ENCODE assay signal across 13 mouse cellular contexts in the genomic region with DNA sequence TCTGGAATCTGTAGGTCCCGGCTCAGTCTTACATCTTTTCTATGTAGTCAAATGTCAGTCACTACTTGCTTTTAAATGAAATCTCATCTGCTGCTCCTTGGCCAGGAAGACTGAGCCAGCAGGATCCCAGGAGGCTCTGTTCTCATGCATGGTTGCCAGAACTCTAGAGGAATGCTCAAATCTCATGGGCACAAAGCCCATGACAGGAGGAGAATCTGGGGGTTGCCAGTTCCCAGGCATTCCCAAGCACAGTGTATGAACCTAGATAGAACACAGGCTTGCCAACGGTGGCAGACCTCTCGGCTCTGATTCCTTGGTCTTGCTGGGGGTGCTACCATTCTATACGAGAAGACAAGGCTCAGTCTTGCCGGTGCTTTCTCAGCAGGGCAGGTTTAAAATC. TPM values are rescaled to one million over a fixed set of nuclear protein-coding genes. Genes with fewer than 3 reads are reported as not detected.
DNase-seq lines count a peak whose midpoint lies in the region; ATAC-seq and TF ChIP-seq lines count a peak whose summit lies in the region.
"Had no signal": no experiment of that assay in that cellular context is flagged by ENCODE, and none has a peak within 500 bp of the region (broad histone marks: within the 10 kb centered on the region; RNA-seq: fewer than 3 reads in every experiment).

No protein-coding gene starts in this region.

- H3K36me3 ChIP-seq in heart, embryonic 11.5 days (ENCODE audit: control insufficient read depth, insufficient read depth, low read length): no peaks in the 10 kb centered on the region
- no peaks in the 10 kb centered on the region for H3K36me3 ChIP-seq in midbrain, embryonic 14.5 days (ENCODE audit: control insufficient read depth, insufficient read depth, low read length)
- H3K36me3 ChIP-seq in kidney, embryonic 14.5 days (ENCODE audit: control insufficient read depth, insufficient read depth, low read length): no peaks in the 10 kb centered on the region
- H3K36me3 ChIP-seq: heart, embryonic 13.5 days; midbrain, embryonic 12.5 days had no signal

- 82% methylated on average over 5 of the region's 5 CpGs for WGBS in heart, embryonic 11.5 days (ENCODE audit: insufficient replicate concordance)
- 2% methylated on average over 5 of the region's 5 CpGs for WGBS in cerebellum, adult 2 months
- 91% methylated on average over 5 of the region's 5 CpGs for WGBS in midbrain, embryonic 14.5 days
- 88% methylated on average over 5 of the region's 5 CpGs for WGBS in kidney, embryonic 14.5 days

- intact Hi-C loops in heart, postnatal 36 days (cut with DNase I): no loop called here

- H3K27ac ChIP-seq in heart, embryonic 11.5 days (ENCODE audit: low read depth, low read length): no peak overlapping the region
- H3K27ac ChIP-seq in cerebellum, adult 2 months (ENCODE audit: insufficient read depth, low read length): no peak overlapping the region
- H3K27ac ChIP-seq in midbrain, embryonic 14.5 days (replicated peaks; ENCODE audit: low read depth, low read length): no peak overlapping the region
- no peak overlapping the region for H3K27ac ChIP-seq in kidney, embryonic 14.5 days (ENCODE audit: low read depth, low read length)
- H3K27ac ChIP-seq: heart, embryonic 13.5 days; midbrain, embryonic 12.5 days had no signal

- H3K9ac ChIP-seq in heart, embryonic 11.5 days (ENCODE audit: low read depth, low read length): no peak overlapping the region
- H3K9ac ChIP-seq in midbrain, embryonic 14.5 days (replicated peaks; ENCODE audit: low read length): no peak overlapping the region
- H3K9ac ChIP-seq in kidney, embryonic 14.5 days (ENCODE audit: low read depth, low read length): no peak overlapping the region
- H3K9ac ChIP-seq: heart, embryonic 13.5 days; midbrain, embryonic 12.5 days had no signal

- H3K4me1 ChIP-seq in heart, embryonic 11.5 days (ENCODE audit: control insufficient read depth, insufficient read depth, low read length): no peaks in the 10 kb centered on the region
- peaks cover 6% of the 10 kb centered on the region; the same call in 1 of the 2 replicates for H3K4me1 ChIP-seq in cerebellum, adult 2 months (ENCODE audit: control insufficient read depth, insufficient read depth, low read length)
- H3K4me1 ChIP-seq in midbrain, embryonic 14.5 days (ENCODE audit: control insufficient read depth, insufficient read depth, low read length): no peaks in the 10 kb centered on the region
- H3K4me1 ChIP-seq in kidney, embryonic 14.5 days (ENCODE audit: control insufficient read depth, insufficient read depth, low read length): no peaks in the 10 kb centered on the region
- H3K4me1 ChIP-seq: heart, embryonic 13.5 days; midbrain, embryonic 12.5 days had no signal

- no peak for TF ChIP-seq POLR2A in cerebellum, adult 2 months (IDR thresholded peaks at IDR 0.05; ENCODE audit: borderline replicate concordance, insufficient read depth, low read length)

- H3K27me3 ChIP-seq in heart, embryonic 11.5 days (ENCODE audit: control insufficient read depth, insufficient read depth, low read length): no peaks in the 10 kb centered on the region
- H3K27me3 ChIP-seq in cerebellum, adult 2 months (ENCODE audit: control insufficient read depth, insufficient read depth, low read length): no peaks in the 10 kb centered on the region; the same call in 1 of the 2 replicates
- no peaks in the 10 kb centered on the region for H3K27me3 ChIP-seq in midbrain, embryonic 14.5 days (ENCODE audit: control insufficient read depth, insufficient read depth, low read length)
- H3K27me3 ChIP-seq in kidney, embryonic 14.5 days (ENCODE audit: control insufficient read depth, insufficient read depth, low read length): no peaks in the 10 kb centered on the region
- H3K27me3 ChIP-seq: heart, embryonic 13.5 days; midbrain, embryonic 12.5 days had no signal

- H3K4me2 ChIP-seq in heart, embryonic 11.5 days: no peak overlapping the region
- no peak overlapping the region for H3K4me2 ChIP-seq in midbrain, embryonic 14.5 days (ENCODE audit: low read length)
- H3K4me2 ChIP-seq in kidney, embryonic 14.5 days (replicated peaks; ENCODE audit: low read depth, low read length): no peak overlapping the region
- H3K4me2 ChIP-seq: heart, embryonic 13.5 days; midbrain, embryonic 12.5 days had no signal

- no peak overlapping the region for H3K4me3 ChIP-seq in heart, embryonic 11.5 days (ENCODE audit: low read depth, low read length)
- H3K4me3 ChIP-seq in cerebellum, adult 2 months (replicated peaks; ENCODE audit: insufficient read depth, low read depth, low read length): no peak overlapping the region
- no peak overlapping the region for H3K4me3 ChIP-seq in midbrain, embryonic 14.5 days (replicated peaks; ENCODE audit: low read depth, low read length)
- no peak overlapping the region for H3K4me3 ChIP-seq in kidney, embryonic 14.5 days (ENCODE audit: low read length)
- H3K4me3 ChIP-seq: heart, embryonic 13.5 days; midbrain, embryonic 12.5 days had no signal

- no peak for ATAC-seq in heart, embryonic 11.5 days (replicated peaks; ENCODE audit: insufficient number of reproducible peaks, low FRiP score, low TSS enrichment)
- ATAC-seq in midbrain, embryonic 14.5 days (ENCODE audit: low FRiP score, low TSS enrichment): no peak
- no peak for ATAC-seq in kidney, embryonic 14.5 days (ENCODE audit: low FRiP score, low TSS enrichment)
- ATAC-seq: inflammation-experienced regulatory T-cells, adult 6 months had no signal

- DNase-seq in adrenal gland, postnatal 14 days: peak; percentile 59
- no peak for DNase-seq in adrenal gland, adult 18-20 months (ENCODE audit: low spot score in 2 of 2)
- DNase-seq in heart, adult 18-20 months: peak; percentile 29 to 49
- DNase-seq in cerebellum, adult 2 months: peak; percentile 40 to 79
- DNase-seq in heart, postnatal 36 days: peak; percentile 14 to 20
- no peak for DNase-seq in midbrain, embryonic 14.5 days

- TF ChIP-seq CTCF in cerebellum, adult 2 months (IDR thresholded peaks at IDR 0.05; ENCODE audit: borderline replicate concordance, insufficient read depth, low read depth, low read length): no peak

- H3K9me3 ChIP-seq in heart, embryonic 11.5 days (replicated peaks; ENCODE audit: control insufficient read depth, low read length): no peaks in the 10 kb centered on the region
- H3K9me3 ChIP-seq in midbrain, embryonic 14.5 days (ENCODE audit: control insufficient read depth, low read length): no peaks in the 10 kb centered on the region
- no peaks in the 10 kb centered on the region for H3K9me3 ChIP-seq in kidney, embryonic 14.5 days (ENCODE audit: control insufficient read depth, low read length)
- H3K9me3 ChIP-seq: heart, embryonic 13.5 days; midbrain, embryonic 12.5 days had no signal

RNA-seq across cellular contexts. Expression of gene Tpo, which starts 40.3 kb away (rescaled TPM):
- total RNA-seq in adrenal gland, postnatal 14 days (2021): not detected in 2 replicates
- not detected for total RNA-seq in adrenal gland, adult 18-20 months (2021)
- total RNA-seq in heart, adult 18-20 months (2021): not detected
- polyA plus RNA-seq in heart, embryonic 11.5 days (2014; fragmentation: Nextera tagmentation; extraction: Ambion mirVana): not detected in 2 replicates
- polyA plus RNA-seq in cerebellum, adult 2 months (2012; rRNA removed): 0.36 and 0.43 TPM in 2 replicates
- not detected for total RNA-seq in heart, postnatal 36 days (2021)
- 0.14 and 0.35 TPM in 2 replicates for polyA plus RNA-seq in midbrain, embryonic 14.5 days (2014; fragmentation: Nextera tagmentation; extraction: Ambion mirVana)
- not detected in 2 replicates for polyA plus RNA-seq in kidney, embryonic 14.5 days (2014; fragmentation: Nextera tagmentation; extraction: Ambion mirVana)
- polyA plus RNA-seq: inflammation-experienced regulatory T-cells, adult 6 months; limb, embryonic 14.5 days; lung, embryonic 16.5 days; midbrain, embryonic 12.5 days had no signal

Comparison
In these comparisons a context has a peak if more than half of its experiments do, and no peak if none do; other contexts are left out.
1. DNase-seq: peak in adrenal gland, postnatal 14 days (single experiment), heart, adult 18-20 months (2 of 2), cerebellum, adult 2 months (2 of 2) and heart, postnatal 36 days (2 of 2); none in adrenal gland, adult 18-20 months (0 of 2) and midbrain, embryonic 14.5 days (single experiment).